Mouse (Mus musculus) left cerebral cortex, postnatal 25 days (tissue): ENCODE data around the gene Gm7735. TPM values are rescaled to one million over a fixed set of nuclear protein-coding genes. Genes with fewer than 3 reads are reported as not detected.
"Not testable (repeated sequence)": the region's sequence is repeated elsewhere in the genome, so short reads cannot be mapped to it uniquely, and the experiment has no call there.

Experiments
- DNase-seq, 2 experiments: peaks; one replicate each; pipeline ENCODE4 v3.0.0; 2022; ENCODE audit warnings: low spot score in 2 of 2, mixed read lengths in 1 of 2
- intact Hi-C: fragments of 180-260 bp; cut with DNase I; formaldehyde crosslinking; loops from one replicate; pipeline ENCODE4 v1.15.1; 2025
- total RNA-seq, 2 experiments: library from RNA; stranded (reverse); gene quantifications; 2 replicates each; pipeline ENCODE4 v1.2.3; 2021

The Gm7735 gene
- total RNA-seq = not detected

GRCm38 (mm10) chr16:89169190-89169589, at the start of gene Gm7735:
Gene Gm7735 (plus strand): TSS chr16:89169490.
- DNase-seq, intact Hi-C loops: not testable (repeated sequence)

- intact Hi-C loops = no loop called here
These were observed 28.7 kb upstream of the Gm7735 start, which contains the start of gene Gm6358 for GRCm38 (mm10) chr16:89140551-89140950. Gene Gm6358 (plus strand): TSS chr16:89140851.

GRCm38 (mm10) chr16:89150786-89151185, 18.5 kb upstream of the Gm7735 start, which contains the start of gene Gm10061:
Gene Gm10061 (plus strand): TSS chr16:89151086.
- intact Hi-C loops = no loop called here
- no peak for DNase-seq

More at GRCm38 (mm10) chr16:89140551-89140950, 28.7 kb upstream of the Gm7735 start, which contains the start of gene Gm6358:
- DNase-seq = no peak

GRCm38 (mm10) chr16:89157652-89158051, 11.6 kb upstream of the Gm7735 start, which contains the start of gene Gm9789:
Gene Gm9789 (plus strand): TSS chr16:89157952.
- no peak for DNase-seq
- intact Hi-C loops = no loop called here

GRCm38 (mm10) chr16:89174435-89174834, 5.1 kb downstream of the Gm7735 start, which contains the start of gene 1110057P08Rik:
Gene 1110057P08Rik (plus strand): TSS chr16:89174735.
- intact Hi-C loops = no loop called here

GRCm38 (mm10) chr16:89188621-89189020, 19.3 kb downstream of the Gm7735 start:
- no peak for DNase-seq
- intact Hi-C loops = no loop called here

More at GRCm38 (mm10) chr16:89174435-89174834, 5.1 kb downstream of the Gm7735 start, which contains the start of gene 1110057P08Rik:
- no peak for DNase-seq

- DNase-seq = no peak
- intact Hi-C loops = no loop called here
These were observed 36.3 kb downstream of the Gm7735 start, which contains the start of gene Krtap20-2 for GRCm38 (mm10) chr16:89205561-89205960. Gene Krtap20-2 (plus strand): TSS chr16:89205861.

Other genes with a start within 250 kb of the Gm7735 start
- gene Krtap19-9b, start 237.2 kb upstream of the Gm7735 start, total RNA-seq = not detected
- not detected for gene Krtap16-3, start 206.6 kb upstream of the Gm7735 start, total RNA-seq
- not detected for gene Krtap22-2, start 158.7 kb upstream of the Gm7735 start, total RNA-seq
- not detected for gene Gm10229, start 154.2 kb upstream of the Gm7735 start, total RNA-seq
- gene Krtap6-1, start 137.8 kb upstream of the Gm7735 start, total RNA-seq = not detected
- gene Gm10228, start 128.0 kb upstream of the Gm7735 start, total RNA-seq = not detected
- gene Krtap6-5, start 121.6 kb upstream of the Gm7735 start, total RNA-seq = not detected
- gene 1110025L11Rik, start 105.5 kb upstream of the Gm7735 start, total RNA-seq = not detected
- not detected for gene Krtap6-3, start 85.5 kb upstream of the Gm7735 start, total RNA-seq
- not detected for gene Gm6358, start 28.6 kb upstream of the Gm7735 start, total RNA-seq
- gene Gm10061, start 18.4 kb upstream of the Gm7735 start, total RNA-seq = not detected
- not detected for gene Gm9789, start 11.5 kb upstream of the Gm7735 start, total RNA-seq
- not detected for gene 1110057P08Rik, start 5.2 kb downstream of the Gm7735 start, total RNA-seq
- not detected for gene Krtap20-2, start 36.4 kb downstream of the Gm7735 start, total RNA-seq
- not detected for gene Krtap21-1, start 234.4 kb downstream of the Gm7735 start, total RNA-seq